Mouse (Mus musculus): ENCODE data around the gene Ppm1j. TPM values are rescaled to one million over a fixed set of nuclear protein-coding genes. Genes with fewer than 3 reads are reported as not detected.

Ppm1j gene
- polyA plus RNA-seq, 1 experiment from 2014 or later = 0.48 TPM

Other genes with a start within 250 kb of the Ppm1j start
- gene Slc16a1, start 142.4 kb upstream of the Ppm1j start, polyA plus RNA-seq (2014; fragmentation: Nextera tagmentation; extraction: Ambion mirVana) = 31.7 and 33.4 TPM in 2 replicates
- 0.09 TPM in 1 of 2 replicates, not detected in the other for gene Fam19a3, start 784 bp downstream of the Ppm1j start, polyA plus RNA-seq (2014; fragmentation: Nextera tagmentation; extraction: Ambion mirVana)
- gene Rhoc, start 7.3 kb downstream of the Ppm1j start, polyA plus RNA-seq (2014; fragmentation: Nextera tagmentation; extraction: Ambion mirVana) = 99.1 and 105 TPM in 2 replicates
- gene Mov10, start 37.5 kb downstream of the Ppm1j start, polyA plus RNA-seq (2014; fragmentation: Nextera tagmentation; extraction: Ambion mirVana) = 15.1 and 15.2 TPM in 2 replicates
- gene St7l, start 82.9 kb downstream of the Ppm1j start, polyA plus RNA-seq (2014; fragmentation: Nextera tagmentation; extraction: Ambion mirVana) = 35.3 and 43.8 TPM in 2 replicates
- gene Capza1, start 83.4 kb downstream of the Ppm1j start, polyA plus RNA-seq (2014; fragmentation: Nextera tagmentation; extraction: Ambion mirVana) = 245 and 266 TPM in 2 replicates
- 1.8 and 2.1 TPM in 2 replicates for gene Wnt2b, start 180.9 kb downstream of the Ppm1j start, polyA plus RNA-seq (2014; fragmentation: Nextera tagmentation; extraction: Ambion mirVana)

Measured in hindbrain, embryonic 11.5 days (tissue).